Mouse (Mus musculus) lung, embryonic 16.5 days (tissue): ENCODE results near the gene Zfp472. TPM values are rescaled to one million over a fixed set of nuclear protein-coding genes. Genes with fewer than 3 reads are reported as not detected.
"Not testable (repeated sequence)": the region's sequence is repeated elsewhere in the genome, so short reads cannot be mapped to it uniquely, and the experiment has no call there.

Experiments used
- ATAC-seq: fragments of 200-750 bp; cut with Nextera tagmentation; 2 replicates; pipeline ENCODE4 v1.8.0; 2017; ENCODE audit warnings: low read depth, mild to moderate bottlenecking, moderate library complexity
- H3K27ac ChIP-seq: fragments of 300-500 bp; sonication (generic); 2 replicates; pipeline ENCODE4 v1.5.1; 2014; ENCODE audit warnings: mild to moderate bottlenecking, control low read depth, low read length
- H3K27me3 ChIP-seq: fragments of 300-500 bp; sonication (generic); 2 replicates; pipeline ENCODE4 v1.6.1; 2014; ENCODE audit warnings: low read depth, low read length, mixed read lengths; ENCODE audit not compliant: control insufficient read depth, insufficient read depth
- H3K36me3 ChIP-seq: fragments of 300-500 bp; sonication (generic); 2 replicates; pipeline ENCODE4 v1.6.1; 2014; ENCODE audit warnings: low read length; ENCODE audit not compliant: control insufficient read depth, insufficient read depth
- H3K4me1 ChIP-seq: fragments of 300-500 bp; sonication (generic); replicated peaks from 2 replicates; pipeline ENCODE4 v1.6.1; 2014; ENCODE audit warnings: low read length, mixed read lengths; ENCODE audit not compliant: control insufficient read depth, insufficient read depth
- H3K4me2 ChIP-seq: fragments of 300-500 bp; sonication (generic); 2 replicates; pipeline ENCODE4 v1.6.1; 2014; ENCODE audit warnings: low read depth, low read length, control low read depth
- H3K4me3 ChIP-seq: fragments of 300-500 bp; sonication (generic); 2 replicates; pipeline ENCODE4 v1.5.1; 2014; ENCODE audit warnings: mild to moderate bottlenecking, low read length, control low read depth
- H3K9ac ChIP-seq: fragments of 300-500 bp; sonication (generic); 2 replicates; pipeline ENCODE4 v1.6.1; 2014; ENCODE audit warnings: low read length, control low read depth
- H3K9me3 ChIP-seq: fragments of 300-500 bp; sonication (generic); 2 replicates; pipeline ENCODE4 v1.6.1; 2016; ENCODE audit warnings: low read length; ENCODE audit not compliant: control insufficient read depth
- WGBS: fragments of 180-500 bp; shearing (Covaris S2); extraction: QIAGEN DNeasy Blood & Tissue Kit; methylation state at CpG from one replicate; pipeline ENCODE4 v1.1.7; 2014; 5-methylcytosine and 5-hydroxymethylcytosine counted together
- polyA plus RNA-seq: library from polyadenylated mRNA; unstranded; fragments of >200 nt; fragmentation: Nextera tagmentation; extraction: Ambion mirVana; gene quantifications from 2 replicates; pipeline ENCODE4 v1.2.1, GENCODE M21; 2015

Gene Zfp472
- polyA plus RNA-seq, 1 experiment from 2014 or later = 10.7 TPM

DNA sequence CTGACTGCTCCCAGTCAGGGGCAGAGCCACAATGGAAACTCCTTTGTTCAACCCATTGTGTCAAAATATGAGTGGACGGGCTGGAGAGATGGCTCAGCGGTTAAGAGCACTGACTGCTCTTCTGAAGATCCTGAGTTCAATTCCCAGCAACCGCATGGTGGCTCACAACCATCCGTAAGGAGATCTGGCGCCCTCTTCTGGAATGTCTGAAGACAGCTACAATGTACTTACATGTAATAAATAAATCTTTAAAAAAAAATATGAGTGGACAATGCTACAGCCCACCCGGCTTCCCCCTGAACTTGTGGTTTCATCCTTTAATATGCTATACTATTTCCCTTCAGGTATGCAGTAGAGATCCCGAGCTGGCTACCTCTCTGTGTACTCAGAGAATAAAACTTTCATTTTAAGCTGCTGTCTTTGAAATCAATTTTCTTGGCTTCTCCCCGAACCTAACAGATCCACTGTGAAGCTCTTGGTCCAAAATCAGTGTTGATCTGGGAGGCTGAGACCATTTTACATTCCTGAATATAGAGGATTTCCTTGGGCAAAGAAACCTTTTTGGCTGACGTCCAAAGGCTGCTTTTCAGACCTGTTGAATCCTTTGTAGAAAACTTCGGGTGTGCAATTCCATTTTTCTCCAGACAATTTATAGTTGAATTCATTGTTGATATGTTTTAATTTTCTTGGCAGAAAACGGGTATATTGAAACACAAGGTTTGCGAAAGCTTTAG lies 26.5 kb downstream of the Zfp472 start:
- H3K4me3 ChIP-seq = peak overlapping the region; percentile 66
- no peak for ATAC-seq
- peaks cover 5% of the 10 kb centered on the region for H3K4me1 ChIP-seq
- peak overlapping the region; percentile 84 for H3K4me2 ChIP-seq
- H3K36me3 ChIP-seq = peaks cover 12% of the 10 kb centered on the region
- H3K27ac ChIP-seq = 0 out of 2 replicates have a peak overlapping the region, but pooled peaks have one; percentile 4
- 60% methylated on average over 12 of the region's 12 CpGs for WGBS
- H3K9ac ChIP-seq = peak overlapping the region; percentile 71
- H3K27me3 ChIP-seq = no peaks in the 10 kb centered on the region
- H3K9me3 ChIP-seq = no peaks in the 10 kb centered on the region

DNA sequence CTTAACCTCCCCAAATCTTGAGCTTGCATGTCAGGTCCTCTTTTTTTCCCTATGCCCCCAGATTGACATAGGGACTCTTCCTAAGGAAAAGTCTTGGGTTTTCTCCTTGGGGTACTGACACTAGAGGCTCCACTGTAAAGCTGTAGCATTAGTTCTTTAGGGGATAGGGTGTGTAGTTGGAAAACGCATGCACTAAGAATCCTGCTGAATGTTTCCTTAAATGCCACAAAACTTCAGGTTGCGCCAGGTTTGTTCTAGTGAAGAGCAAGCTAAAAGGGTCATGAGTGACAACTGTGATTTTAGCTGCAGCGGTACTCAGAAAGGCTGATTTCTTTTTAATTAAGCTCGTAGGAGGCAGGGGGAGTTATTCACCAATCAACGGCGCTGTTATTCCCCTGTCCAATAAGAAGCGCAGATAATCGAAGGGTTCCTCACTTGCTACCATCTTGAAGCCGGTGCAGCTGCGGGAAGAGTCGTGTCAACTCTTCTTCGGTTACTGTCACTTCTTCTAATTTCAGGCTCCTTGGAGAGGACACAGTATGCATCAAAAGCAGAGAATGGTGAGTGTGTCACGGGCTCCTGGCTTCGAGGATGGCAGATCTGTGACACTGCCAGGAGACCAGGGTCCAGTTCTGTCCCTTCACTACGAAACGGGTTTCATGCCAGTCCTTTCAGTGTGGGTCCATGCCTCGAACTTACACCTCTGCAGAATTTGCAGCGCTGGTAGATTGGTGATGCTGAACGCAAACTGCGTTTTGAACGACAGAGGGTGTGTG lies 27.3 kb downstream of the Zfp472 start, which contains the start of gene Zfp952:
Gene Zfp952 (plus strand): TSS at position 431 of the 776 bp plus-strand sequence.
- Histone ChIP-seq H3K4me3 (peak within 1 kb of the TSS; percentile 66), H3K4me2 (peak within 1 kb of the TSS; percentile 84), H3K36me3 (peaks cover 12% of the 10 kb centered on the region), H3K27me3 (no peaks in the 10 kb centered on the region), H3K9me3 (no peaks in the 10 kb centered on the region), H3K27ac (peak within 1 kb of the TSS; percentile 65), H3K4me1 (peaks cover 5% of the 10 kb centered on the region), H3K9ac (peak within 1 kb of the TSS; percentile 71)
- peak; percentile 96 for ATAC-seq
- WGBS = 1% methylated on average over 21 of the region's 21 CpGs

DNA sequence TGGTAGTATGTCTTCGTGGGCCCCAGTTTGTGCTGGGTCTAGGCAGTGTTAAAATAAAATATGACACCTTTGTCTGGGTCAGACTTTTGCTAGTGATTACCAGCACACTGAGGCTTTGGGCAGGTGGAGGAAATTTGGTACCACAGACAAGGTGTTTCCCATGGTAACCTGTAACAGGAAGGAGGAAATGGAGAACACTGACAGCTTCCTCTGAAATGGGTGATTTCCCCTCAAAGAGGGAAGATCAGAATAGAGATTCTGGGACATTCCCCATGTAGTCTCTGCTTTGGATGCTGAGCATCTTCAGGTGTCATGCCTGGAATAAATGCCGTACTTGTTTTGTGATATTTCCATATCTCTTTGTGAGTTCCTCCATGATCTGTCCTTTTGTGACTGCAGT lies 32.9 kb downstream of the Zfp472 start:
- Histone ChIP-seq H3K36me3 (peaks cover 32% of the 10 kb centered on the region), H3K27me3 (no peaks in the 10 kb centered on the region), H3K4me1 (peaks cover 5% of the 10 kb centered on the region), H3K4me3 (no peak overlapping the region), H3K9ac (no peak overlapping the region), H3K9me3 (peaks cover 8% of the 10 kb centered on the region), H3K4me2 (no peak overlapping the region), H3K27ac (no peak overlapping the region)
- no peak for ATAC-seq
- WGBS = 91% methylated on average over 2 of the region's 2 CpGs

DNA sequence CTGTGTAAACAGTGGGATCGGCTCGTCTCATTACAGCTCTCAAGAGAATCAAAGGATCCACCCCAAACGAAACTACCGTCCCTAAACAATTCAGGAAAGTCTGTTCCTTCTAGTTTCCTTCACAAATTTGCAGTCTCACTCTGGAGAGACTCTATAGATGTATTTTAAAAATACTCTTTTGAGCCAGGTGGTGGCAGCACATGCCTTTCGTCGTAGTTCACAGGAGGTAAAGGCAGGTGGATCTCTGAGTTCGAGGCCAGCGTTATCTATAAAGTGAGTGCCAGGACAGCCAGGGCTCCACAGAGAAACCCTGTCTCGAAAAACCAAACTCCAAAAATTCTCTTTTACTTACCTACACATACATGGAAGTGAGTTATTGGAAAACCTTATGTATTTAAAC lies 42.7 kb downstream of the Zfp472 start:
- 42% methylated on average over 9 of the region's 9 CpGs for WGBS
- H3K4me2 ChIP-seq = no peak overlapping the region
- no peaks in the 10 kb centered on the region for H3K27me3 ChIP-seq
- H3K4me3 ChIP-seq = no peak overlapping the region
- H3K36me3 ChIP-seq = peaks cover 20% of the 10 kb centered on the region
- no peak overlapping the region for H3K9ac ChIP-seq
- H3K4me1 ChIP-seq = no peaks in the 10 kb centered on the region
- no peak for ATAC-seq
- H3K27ac ChIP-seq = no peak overlapping the region
- peaks cover 10% of the 10 kb centered on the region for H3K9me3 ChIP-seq

DNA sequence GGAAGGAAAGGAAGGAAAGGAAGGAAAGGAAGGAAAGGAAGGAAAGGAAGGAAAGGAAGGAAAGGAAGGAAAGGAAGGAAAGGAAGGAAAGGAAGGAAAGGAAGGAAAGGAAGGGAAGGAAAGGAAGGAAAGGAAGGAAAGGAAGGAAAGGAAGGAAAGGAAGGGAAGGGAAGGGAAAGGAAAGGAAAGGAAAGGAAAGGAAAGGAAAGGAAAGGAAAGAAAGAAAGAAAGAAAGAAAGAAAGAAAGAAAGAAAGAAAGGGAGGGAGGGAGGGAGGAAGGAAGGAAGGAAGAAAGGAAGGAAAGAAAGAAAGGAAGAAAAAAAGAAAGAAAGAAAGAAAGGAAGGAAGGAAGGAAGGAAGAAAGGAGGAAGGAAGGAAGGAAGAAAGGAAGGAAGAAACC lies 54.8 kb downstream of the Zfp472 start:
- H3K9ac ChIP-seq, H3K27ac ChIP-seq, H3K27me3 ChIP-seq, H3K4me2 ChIP-seq, ATAC-seq, H3K4me1 ChIP-seq, H3K4me3 ChIP-seq: not testable (repeated sequence)
- Histone ChIP-seq H3K9me3 (peaks cover 54% of the 10 kb centered on the region), H3K36me3 (peaks cover 58% of the 10 kb centered on the region)

Other genes starting within 250 kb of the Zfp472 start
- 34.9 and 35.2 TPM in 2 replicates for gene Zfp871, start 177.5 kb upstream of the Zfp472 start, polyA plus RNA-seq
- 2.4 and 2.5 TPM in 2 replicates for gene Zfp811, start 155.9 kb upstream of the Zfp472 start, polyA plus RNA-seq
- 13.0 and 14.2 TPM in 2 replicates for gene Zfp799, start 135.6 kb upstream of the Zfp472 start, polyA plus RNA-seq
- gene Zfp870, start 74.2 kb upstream of the Zfp472 start, polyA plus RNA-seq = 9.1 and 10.4 TPM in 2 replicates
- gene Cyp4f14, start 48.5 kb upstream of the Zfp472 start, polyA plus RNA-seq = 0.25 TPM in 1 of 2 replicates, not detected in the other
- gene Cyp4f13, start 18.4 kb upstream of the Zfp472 start, polyA plus RNA-seq = 11.6 and 17.2 TPM in 2 replicates
- 11.3 and 12.7 TPM in 2 replicates for gene Zfp952, start 27.3 kb downstream of the Zfp472 start, polyA plus RNA-seq
- gene Zfp763, start 67.6 kb downstream of the Zfp472 start, polyA plus RNA-seq = 13.6 and 14.9 TPM in 2 replicates
- not detected in 2 replicates for gene 4921501E09Rik, start 102.2 kb downstream of the Zfp472 start, polyA plus RNA-seq
- gene Zfp563, start 123.5 kb downstream of the Zfp472 start, polyA plus RNA-seq = 9.6 TPM in 2 replicates
- not detected in 2 replicates for gene Morc2b, start 173.9 kb downstream of the Zfp472 start, polyA plus RNA-seq
- gene Olfr55, start 202.6 kb downstream of the Zfp472 start, polyA plus RNA-seq = not detected in 2 replicates
- not detected in 2 replicates for gene Olfr239, start 225.5 kb downstream of the Zfp472 start, polyA plus RNA-seq